Mouse (Mus musculus) cerebellum, adult 2 months (tissue): Measurements from ENCODE around the gene Gpi1. TPM values are rescaled to one million over a fixed set of nuclear protein-coding genes. Genes with fewer than 3 reads are reported as not detected.
A peak's percentile ranks its signal among the peaks of the same experiment; 100 is the strongest.

ENCODE experiments used
- DNase-seq, 2 experiments: peaks; one replicate each; pipeline ENCODE4 v3.0.0; 2021
- H3K27ac ChIP-seq: fragments of 200-500 bp; 2 replicates; pipeline ENCODE4 v1.5.1; 2012; ENCODE audit warnings: low read length, control low read depth, inconsistent platforms; ENCODE audit not compliant: insufficient read depth
- H3K27me3 ChIP-seq: fragments of 200-500 bp; 2 replicates; pipeline ENCODE4 v1.6.1; 2012; ENCODE audit warnings: inconsistent platforms, mild to moderate bottlenecking, low read length, moderate library complexity; ENCODE audit not compliant: control insufficient read depth, insufficient read depth
- H3K4me1 ChIP-seq: fragments of 200-500 bp; 2 replicates; pipeline ENCODE4 v1.6.1; 2011; ENCODE audit warnings: low read length; ENCODE audit not compliant: control insufficient read depth, insufficient read depth
- H3K4me3 ChIP-seq: fragments of 200-500 bp; replicated peaks from 2 replicates; pipeline ENCODE3; 2011; ENCODE audit warnings: mild to moderate bottlenecking, low read depth, low read length, control low read depth; ENCODE audit not compliant: insufficient read depth
- CTCF ChIP-seq: fragments of 200-500 bp; IDR thresholded peaks from 2 replicates; pipeline ENCODE4 v1.5.1; 2011; ENCODE audit warnings: low read depth, mild to moderate bottlenecking, control low read depth, low read length, moderate library complexity, borderline replicate concordance; ENCODE audit not compliant: insufficient read depth
- POLR2A ChIP-seq: fragments of 200-500 bp; IDR thresholded peaks from 2 replicates; pipeline ENCODE4 v1.6.1; 2011; ENCODE audit warnings: low read length, control low read depth, borderline replicate concordance; ENCODE audit not compliant: insufficient read depth
- WGBS: fragments of 180-500 bp; shearing (Covaris S2); methylation state at CpG from one replicate; pipeline ENCODE4 v1.1.7; 2018; 5-methylcytosine and 5-hydroxymethylcytosine counted together
- polyA plus RNA-seq: library from polyadenylated mRNA; depleted of rRNA; stranded (reverse); fragments of >200 nt; gene quantifications from 2 replicates; pipeline ENCODE4 v1.2.3, GENCODE M21; 2012

Gpi1 gene
- polyA plus RNA-seq, 1 experiment, result 659 TPM

DNA sequence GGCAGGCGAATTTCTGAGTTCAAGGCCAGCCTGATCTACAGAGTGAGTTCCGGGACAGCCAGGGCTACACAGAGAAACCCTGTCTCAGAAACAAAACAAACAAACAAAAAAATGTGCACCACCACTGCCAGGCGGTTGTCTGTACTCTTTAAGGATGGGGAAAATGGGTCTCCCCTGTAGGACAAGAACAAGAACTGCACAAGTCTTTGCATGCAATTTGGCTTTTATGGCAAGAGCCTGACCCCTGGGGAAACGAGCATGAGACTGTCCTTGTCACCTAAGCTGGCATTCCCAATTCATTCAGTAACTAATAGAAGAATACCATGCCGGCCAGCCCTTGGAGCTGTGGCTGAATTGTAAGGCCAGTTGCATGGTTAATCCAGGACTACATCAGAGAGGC is 5.5 kb upstream of the Gpi1 start:
- Histone ChIP-seq H3K27ac (no peak overlapping the region), H3K4me3 (no peak overlapping the region), H3K27me3 (no peaks in the 10 kb centered on the region), H3K4me1 (peaks cover 4% of the 10 kb centered on the region)
- WGBS, result 84% methylated on average over 5 of the region's 5 CpGs
- TF ChIP-seq CTCF, result no peak
- TF ChIP-seq POLR2A, result no peak
- no peak for DNase-seq

DNA sequence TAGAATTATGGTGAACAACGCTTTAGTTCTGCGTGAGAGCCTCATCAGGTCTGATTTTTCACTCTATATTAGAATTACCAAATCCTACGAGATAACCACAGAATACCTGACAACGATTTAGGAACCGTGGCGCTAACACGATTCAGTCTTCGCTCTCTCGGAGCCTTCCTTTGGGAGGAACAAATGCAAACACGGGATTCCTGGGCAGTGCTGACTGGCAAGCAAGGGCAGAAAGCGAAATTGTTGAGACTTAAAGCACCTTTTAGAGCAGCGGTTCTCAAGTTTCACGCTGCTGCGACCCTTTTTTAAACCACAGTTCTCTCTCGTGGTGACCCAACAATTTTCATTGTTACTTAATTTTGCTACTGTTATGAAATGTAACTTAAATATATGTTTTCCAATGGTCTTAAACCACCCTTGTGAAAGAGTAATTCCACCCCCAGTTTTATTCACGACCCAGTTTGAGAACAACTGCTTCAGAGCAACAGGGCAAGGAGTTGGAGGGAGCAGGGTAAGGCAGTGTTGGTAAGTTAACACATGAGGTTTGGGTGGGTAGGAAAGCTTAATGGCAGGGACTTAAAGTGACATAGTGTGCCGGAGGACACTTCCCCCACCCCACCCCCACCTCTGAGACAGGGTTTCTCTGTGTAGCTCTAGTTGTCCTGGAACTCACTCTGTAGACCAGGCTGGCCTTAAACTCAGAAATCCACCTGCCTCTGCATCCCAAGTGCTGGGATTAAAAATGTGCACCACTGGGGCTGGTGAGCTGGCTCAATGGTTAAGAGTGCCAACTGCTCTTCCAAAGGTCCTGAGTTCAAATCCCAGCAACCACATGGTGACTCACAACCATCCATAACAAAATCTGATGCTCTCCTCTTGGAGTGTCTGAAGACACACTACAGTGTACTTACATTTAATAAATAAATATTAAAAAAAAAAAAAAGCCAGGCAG is 4.8 kb upstream of the Gpi1 start:
- peak overlapping the region; percentile 23 for H3K27ac ChIP-seq
- H3K4me3 ChIP-seq, result peak overlapping the region; percentile 63
- TF ChIP-seq POLR2A (no peak), CTCF (no peak)
- 2% methylated on average over 17 of the region's 17 CpGs for WGBS
- no peaks in the 10 kb centered on the region for H3K27me3 ChIP-seq
- no peak for DNase-seq
- peaks cover 4% of the 10 kb centered on the region for H3K4me1 ChIP-seq

DNA sequence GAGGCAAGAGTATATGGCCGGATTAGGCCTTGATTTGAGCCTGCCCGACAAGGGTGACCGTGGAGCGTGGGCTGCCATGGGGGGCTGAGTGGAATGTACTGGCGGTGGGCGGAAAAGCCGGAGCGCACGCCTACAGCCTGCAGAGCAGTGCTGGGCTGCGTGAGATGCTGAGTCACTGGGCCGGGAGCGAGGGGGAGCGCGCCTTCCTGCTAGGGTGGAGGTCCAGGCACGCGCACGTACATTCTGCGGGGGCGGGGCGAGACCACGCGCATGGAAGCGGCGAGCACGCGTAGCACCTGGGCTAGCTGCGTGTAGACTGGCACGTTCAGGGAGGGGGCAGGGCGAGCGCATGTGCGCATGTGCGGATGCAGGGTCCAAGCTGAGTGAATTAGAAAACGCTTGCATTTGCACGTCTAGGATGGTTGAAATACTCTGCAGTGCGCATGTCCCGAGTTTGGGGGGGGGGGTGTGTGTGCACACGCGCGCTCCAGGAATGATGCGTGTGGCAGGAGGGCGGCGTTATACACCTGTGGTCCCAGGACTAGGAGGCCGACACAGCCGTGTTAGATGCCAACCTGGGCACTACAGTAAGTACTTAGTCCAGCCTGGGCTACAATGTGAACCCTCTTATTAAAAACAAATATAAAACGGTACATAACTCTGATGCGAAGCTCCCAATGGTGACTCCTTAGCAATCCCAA is 3.9 kb upstream of the Gpi1 start:
- Histone ChIP-seq H3K27me3 (no peaks in the 10 kb centered on the region), H3K4me1 (peaks cover 4% of the 10 kb centered on the region), H3K4me3 (peak overlapping the region; percentile 65), H3K27ac (peak overlapping the region; percentile 93)
- under 1% methylated on average over 46 of the region's 46 CpGs for WGBS
- DNase-seq, result peak; percentile 100
- TF ChIP-seq CTCF, result no peak
- peak; percentile 63 for TF ChIP-seq POLR2A

DNA sequence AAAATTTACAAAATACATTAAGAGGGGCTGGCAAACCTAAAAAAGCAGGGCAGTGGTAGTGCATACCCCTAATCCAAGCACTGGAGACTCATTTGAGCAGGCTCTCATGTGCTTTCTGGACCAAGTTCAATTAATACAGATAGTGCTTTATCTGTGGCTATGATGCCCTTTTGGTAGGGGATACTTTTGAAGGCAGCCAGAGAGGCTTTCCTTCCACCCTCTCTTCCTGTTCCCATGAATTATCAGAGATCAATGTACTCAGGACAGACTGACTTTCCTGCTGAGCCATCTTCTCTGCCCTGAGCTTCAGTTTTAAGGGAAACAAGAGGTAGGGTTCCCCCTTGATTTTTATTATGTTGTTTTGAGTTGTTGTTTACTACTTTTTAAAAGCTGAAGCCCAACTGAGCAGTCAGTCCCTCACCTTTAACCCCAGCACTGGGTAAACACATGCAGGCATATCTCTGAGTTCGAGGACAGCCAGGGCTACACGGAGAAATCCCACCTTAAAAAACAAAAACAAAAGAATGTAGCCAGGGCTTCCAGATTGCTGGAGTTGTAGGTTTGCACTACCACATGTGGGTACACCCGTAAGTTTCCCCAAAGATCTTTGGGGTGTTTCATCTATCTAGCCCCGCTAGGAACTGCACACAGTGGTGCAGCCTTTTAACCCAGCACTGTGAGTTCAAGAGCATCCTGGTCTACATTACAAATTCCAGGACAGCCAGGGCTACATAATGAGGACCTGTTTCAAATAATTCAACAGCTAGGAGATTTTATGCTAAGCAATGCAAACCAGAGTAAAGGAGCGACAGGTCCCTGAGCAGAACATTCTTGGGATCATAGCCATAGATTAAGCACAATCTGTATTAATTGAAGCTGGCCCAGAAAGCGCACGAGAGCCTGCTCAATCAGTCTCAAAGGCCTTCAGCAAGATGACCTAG is 2.9 kb upstream of the Gpi1 start:
- H3K4me1 ChIP-seq, result peaks cover 7% of the 10 kb centered on the region
- WGBS, result 51% methylated on average over 7 of the region's 7 CpGs
- peak overlapping the region; percentile 93 for H3K27ac ChIP-seq
- DNase-seq, result no peak
- TF ChIP-seq CTCF (no peak), POLR2A (no peak)
- peak overlapping the region; percentile 65 for H3K4me3 ChIP-seq
- H3K27me3 ChIP-seq, result no peaks in the 10 kb centered on the region

DNA sequence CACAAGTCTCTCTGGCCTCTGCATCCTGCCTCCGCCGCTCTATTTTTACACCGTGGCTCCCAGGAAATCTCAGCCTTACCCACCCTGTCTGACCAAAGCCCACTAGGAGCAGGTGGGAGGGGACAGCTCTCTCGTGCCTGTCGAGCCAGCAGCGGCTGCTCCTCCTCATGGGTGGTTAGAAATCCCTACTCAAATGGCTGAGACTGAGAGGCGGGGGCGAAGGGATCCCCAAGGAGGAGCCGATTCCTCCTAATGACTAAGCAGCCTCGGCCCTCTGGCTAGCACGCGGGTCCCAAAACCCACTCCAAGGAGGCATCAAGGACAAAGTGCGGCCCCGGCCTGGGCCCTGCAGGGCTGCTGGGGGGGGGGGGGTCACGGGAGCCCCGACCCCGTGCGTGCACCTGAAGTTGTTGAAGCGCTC is 435 bp downstream of the Gpi1 start:
- DNase-seq, result peak; percentile 60 to 69

DNA sequence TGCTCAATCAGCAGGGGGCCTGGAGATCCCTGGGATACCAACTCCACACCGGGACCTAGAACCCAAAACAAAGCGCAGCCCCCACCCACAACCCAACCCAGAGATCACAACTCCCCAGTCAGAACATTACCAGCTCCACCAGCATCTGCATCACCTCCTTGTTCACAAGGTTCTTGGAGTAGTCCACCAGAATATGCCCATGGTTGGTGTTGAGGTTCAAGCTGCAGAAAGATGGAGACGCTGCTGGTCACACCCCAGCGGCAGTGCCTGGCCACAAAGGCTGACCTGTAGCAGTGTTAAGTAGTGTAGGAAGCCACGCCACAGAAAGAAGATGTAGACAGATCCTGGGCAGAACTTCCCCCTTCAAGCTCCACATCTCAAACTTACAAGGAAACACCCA is 983 bp downstream of the Gpi1 start:
- H3K27ac ChIP-seq, result peak overlapping the region; percentile 54
- peaks cover 27% of the 10 kb centered on the region for H3K4me1 ChIP-seq
- H3K27me3 ChIP-seq, result no peaks in the 10 kb centered on the region
- whole genome bisulfite sequencing, result 7% methylated on average over 5 of the region's 5 CpGs
- DNase-seq, result no peak
- H3K4me3 ChIP-seq, result peak overlapping the region; percentile 97
- TF ChIP-seq CTCF (no peak), POLR2A (no peak)

More for the DNA sequence above, 435 bp downstream of the Gpi1 start:
- Histone ChIP-seq H3K27ac (peak overlapping the region; percentile 54), H3K4me1 (peaks cover 25% of the 10 kb centered on the region), H3K27me3 (no peaks in the 10 kb centered on the region), H3K4me3 (peak overlapping the region; percentile 97)
- no peak for TF ChIP-seq CTCF
- no peak for TF ChIP-seq POLR2A
- WGBS, result 0% methylated on average over 19 of the region's 19 CpGs

DNA sequence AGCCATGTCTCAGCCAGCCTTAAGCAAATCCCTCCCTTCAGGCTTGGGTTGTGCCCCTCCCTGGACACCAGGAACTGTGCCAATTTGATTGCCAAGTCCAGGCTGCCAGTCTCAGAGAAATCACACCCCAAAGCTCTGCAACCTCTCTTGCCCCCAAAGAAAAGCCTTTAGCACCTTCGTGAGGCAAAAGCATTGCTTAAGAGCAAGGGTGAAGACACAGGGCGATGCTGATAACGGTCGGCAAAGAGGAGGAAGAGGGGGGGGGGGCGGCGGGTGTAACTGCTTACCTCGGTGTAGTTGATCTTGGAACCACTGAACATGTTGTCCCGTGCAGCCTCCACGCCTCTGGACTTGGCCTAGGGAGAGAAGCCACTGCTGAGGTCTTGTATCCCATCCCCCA is 1.5 kb downstream of the Gpi1 start:
- TF ChIP-seq CTCF (no peak), POLR2A (no peak)
- H3K4me3 ChIP-seq, result peak overlapping the region; percentile 51
- DNase-seq, result peak in 1 of 2 experiments; percentile 63
- H3K27me3 ChIP-seq, result no peaks in the 10 kb centered on the region
- H3K4me1 ChIP-seq, result peaks cover 27% of the 10 kb centered on the region
- 10% methylated on average over 7 of the region's 9 CpGs for WGBS
- H3K27ac ChIP-seq, result no peak overlapping the region
